Mouse (Mus musculus) ES-CJ7 (cell line): Measurements from ENCODE around the gene Taf1d.
A peak's percentile ranks its signal among the peaks of the same experiment; 100 is the strongest.
"Not testable (repeated sequence)": the region's sequence is repeated elsewhere in the genome, so short reads cannot be mapped to it uniquely, and the experiment has no call there.

Experiments
- DNase-seq: peaks from one replicate; pipeline ENCODE4 v3.0.0; 2011; ENCODE audit warnings: low read depth, low spot score

Gene Taf1d

GRCm38 (mm10) chr9:15305503-15306397, at the start of gene Taf1d:
Gene Taf1d (plus strand): TSS chr9:15306214.
- DNase-seq, result peak; percentile 95

DNA sequence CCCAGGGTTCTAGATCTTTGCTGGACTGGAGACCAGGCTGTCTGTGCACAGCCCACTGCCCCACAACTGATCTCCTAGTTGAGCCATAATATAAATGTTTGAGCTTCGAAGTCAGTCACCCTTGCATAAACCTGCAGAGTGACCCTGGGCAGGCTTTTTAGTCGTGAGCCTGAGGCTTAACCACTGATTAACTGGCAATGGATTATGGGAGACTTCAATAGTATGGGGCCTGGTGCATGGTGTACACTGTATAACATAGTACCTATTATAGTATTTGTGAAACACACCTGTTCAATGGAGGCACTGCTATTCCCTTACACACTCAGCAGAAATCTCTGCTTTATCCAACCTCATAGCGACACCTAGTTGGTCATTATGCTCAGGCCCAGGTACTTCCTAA, 49.8 kb upstream of the Taf1d start:
- DNase-seq, result no peak

GRCm38 (mm10) chr9:15261980-15262379, 44.0 kb upstream of the Taf1d start:
- DNase-seq, result no peak

- no peak for DNase-seq
Observed at GRCm38 (mm10) chr9:15263487-15263886, 42.5 kb upstream of the Taf1d start.

- DNase-seq, result no peak
Observed at GRCm38 (mm10) chr9:15273981-15274380, 32.0 kb upstream of the Taf1d start.

DNA sequence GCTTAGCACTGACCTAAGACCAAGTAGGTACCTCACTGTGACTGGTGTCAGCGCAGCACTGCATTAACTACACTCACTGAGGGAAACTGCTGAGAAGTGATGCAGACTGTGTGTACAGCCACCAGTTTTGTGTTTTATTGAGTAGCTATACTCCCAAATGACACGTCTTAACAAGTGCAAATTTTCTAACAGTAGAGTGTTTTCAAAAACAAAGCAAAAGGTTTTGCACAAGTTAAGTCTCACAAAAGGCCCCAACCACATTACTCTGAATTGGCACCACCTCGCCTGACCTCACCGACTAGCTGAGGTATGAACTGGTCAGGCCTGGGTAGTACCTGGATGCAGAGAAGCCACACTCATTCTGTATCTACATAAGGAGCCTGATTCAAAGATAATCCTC, 29.2 kb upstream of the Taf1d start:
- DNase-seq, result peak; percentile 47

GRCm38 (mm10) chr9:15278343-15278742, 27.7 kb upstream of the Taf1d start:
- DNase-seq, result no peak

DNA sequence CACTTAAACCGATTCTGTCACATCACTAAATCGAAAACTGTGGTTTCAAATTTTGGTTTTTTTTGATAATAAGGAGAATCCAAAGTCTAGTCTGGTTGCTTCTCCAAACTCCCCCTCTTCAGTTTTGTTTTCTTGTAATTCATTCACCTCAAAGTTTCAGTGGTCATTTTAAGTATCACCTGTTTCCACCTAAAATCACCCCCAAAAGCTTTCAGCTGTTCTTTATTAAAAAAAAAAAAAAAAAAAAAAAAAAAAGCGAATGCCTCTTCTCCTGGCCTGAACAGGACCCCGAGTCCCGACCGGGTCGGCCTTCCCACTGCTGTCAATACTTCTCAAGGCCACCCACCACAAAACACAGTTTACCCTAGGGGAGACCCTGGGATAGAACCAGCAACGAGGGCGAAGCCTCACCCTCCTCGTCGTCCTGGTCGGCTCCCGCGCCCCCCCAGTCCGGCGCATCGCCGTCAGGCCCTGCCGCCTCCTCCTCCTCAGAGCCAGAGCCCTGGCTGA, 26.8 kb upstream of the Taf1d start:
- no peak for DNase-seq

GRCm38 (mm10) chr9:15279649-15280490, 26.1 kb upstream of the Taf1d start, which contains the start of gene Med17:
Gene Med17 (minus strand): TSS chr9:15279931.
- peak; percentile 96 for DNase-seq

DNA sequence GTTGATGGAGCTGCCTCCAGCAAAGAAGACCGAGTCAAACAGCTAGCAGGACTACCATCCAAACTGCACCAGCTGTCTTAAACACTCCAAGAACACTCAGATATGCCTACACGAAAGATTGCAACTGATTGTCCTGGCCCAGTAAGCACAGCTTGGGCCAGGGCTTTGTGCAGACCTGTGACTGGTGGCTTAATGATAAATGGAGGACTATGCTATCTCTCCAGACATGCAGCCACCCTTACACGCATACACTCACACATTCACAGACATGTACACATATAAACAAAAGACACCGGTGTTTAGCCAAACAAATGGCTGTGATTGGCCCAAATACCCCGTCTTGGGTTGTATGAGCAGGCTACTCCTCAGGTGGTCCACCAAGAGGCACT, 25.5 kb upstream of the Taf1d start:
- DNase-seq, result no peak

DNA sequence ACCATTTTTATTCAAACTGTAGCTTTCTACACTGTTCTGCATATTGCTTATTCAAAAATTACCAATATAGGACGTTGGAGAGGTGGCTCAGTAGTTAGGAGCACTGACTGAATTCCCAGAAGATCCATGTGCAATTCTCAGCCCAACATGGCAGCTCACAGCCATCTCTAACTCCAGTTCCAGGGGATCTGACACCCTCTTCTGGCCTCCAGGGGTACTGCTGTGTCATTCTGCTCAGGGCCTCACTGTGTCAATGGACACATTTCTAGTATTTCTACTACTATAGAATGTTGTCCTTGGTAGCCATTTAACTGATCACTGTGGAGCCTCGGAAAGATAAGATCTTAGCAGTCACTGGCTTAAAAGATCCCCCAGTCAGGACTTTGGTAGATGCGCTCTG, 20.6 kb upstream of the Taf1d start:
- DNase-seq, result peak; percentile 77

DNA sequence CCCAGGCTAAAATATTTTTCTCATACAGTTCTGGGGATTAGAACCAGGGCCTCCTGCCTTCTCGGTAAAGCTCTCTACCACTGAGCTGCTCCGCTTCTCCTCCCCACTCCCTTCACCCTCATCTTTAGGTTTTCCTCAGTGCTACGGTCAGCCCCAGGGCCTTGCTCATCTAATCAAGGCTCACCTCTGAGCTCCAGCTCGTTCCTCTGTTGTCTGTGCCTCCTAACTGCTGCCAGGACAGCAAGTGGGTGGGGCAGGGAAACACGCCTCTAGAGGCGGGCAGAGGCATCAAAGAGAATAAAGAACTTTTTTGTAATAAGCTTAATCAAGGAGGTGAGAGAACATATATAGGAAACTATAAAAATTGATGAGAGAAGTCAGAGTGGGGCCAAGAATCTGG, 18.2 kb upstream of the Taf1d start:
- DNase-seq, result no peak

DNA sequence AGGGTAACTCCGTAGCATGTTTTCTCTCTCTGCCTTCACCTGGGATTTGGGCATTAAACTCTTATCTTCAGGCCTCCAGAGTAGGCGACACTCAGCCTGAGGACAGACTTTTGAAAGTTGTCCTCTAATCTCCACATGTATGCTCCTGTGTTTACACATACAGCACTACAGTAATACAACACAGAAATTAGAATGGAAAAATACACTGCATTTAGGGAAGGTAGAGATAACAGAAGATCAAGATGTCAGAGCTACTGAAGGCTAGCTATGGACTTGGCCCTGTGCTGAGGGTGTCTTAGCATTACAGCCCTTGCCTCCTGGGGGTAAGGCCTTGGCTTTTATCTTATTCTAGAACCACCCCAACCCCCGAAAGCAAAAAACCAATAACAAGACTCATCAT, 17.6 kb upstream of the Taf1d start:
- DNase-seq, result no peak

- DNase-seq, result no peak
Observed at GRCm38 (mm10) chr9:15289251-15289650, 16.8 kb upstream of the Taf1d start.

DNA sequence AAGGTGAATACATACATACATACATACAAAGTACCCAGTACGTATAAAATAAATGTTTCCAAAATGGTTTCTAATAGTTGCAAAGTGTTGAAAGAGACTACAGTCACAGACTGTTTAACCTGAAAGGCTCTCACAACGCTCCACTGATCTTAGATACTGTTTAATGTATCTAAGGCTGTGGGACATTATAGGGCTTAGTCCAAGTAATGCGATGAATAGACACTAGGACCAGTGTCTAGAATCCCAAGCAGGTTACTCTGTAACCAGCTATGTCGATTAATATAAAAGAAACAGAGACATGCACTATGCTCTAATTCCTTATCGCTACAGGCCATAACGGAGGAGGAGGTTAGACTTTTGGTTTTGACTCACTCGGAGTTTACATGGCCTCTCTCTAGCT, 8.9 kb upstream of the Taf1d start:
- DNase-seq, result no peak

DNA sequence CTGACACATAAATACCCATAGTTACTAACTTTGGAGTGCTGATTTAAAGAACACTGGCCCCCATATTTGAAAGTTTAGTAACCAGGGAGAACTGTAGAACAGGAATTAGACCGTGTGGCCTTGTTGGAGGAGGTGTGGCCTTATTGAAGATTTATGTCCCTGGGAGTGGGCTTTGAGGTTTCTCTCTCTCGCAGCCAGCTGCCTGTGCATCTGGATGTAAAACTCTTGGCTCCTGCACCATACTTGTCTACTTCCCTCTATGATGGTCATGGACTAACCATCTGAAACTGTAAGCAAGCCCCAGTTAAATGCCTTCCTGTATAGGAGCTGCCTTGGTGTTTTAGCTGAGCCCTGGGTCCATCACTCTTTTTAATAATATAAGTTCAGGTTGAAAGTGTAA, 7.6 kb upstream of the Taf1d start:
- no peak for DNase-seq

GRCm38 (mm10) chr9:15300056-15300455, 6.0 kb upstream of the Taf1d start:
- DNase-seq, result no peak

- no peak for DNase-seq
Observed at GRCm38 (mm10) chr9:15301399-15301798, 4.6 kb upstream of the Taf1d start.

- DNase-seq, result not testable (repeated sequence)
Observed at GRCm38 (mm10) chr9:15302006-15302405, 4.0 kb upstream of the Taf1d start.

- peak; percentile 70 for DNase-seq
Observed at GRCm38 (mm10) chr9:15302881-15303280, 3.1 kb upstream of the Taf1d start.

- peak; percentile 59 for DNase-seq
Observed at GRCm38 (mm10) chr9:15306398-15307119, 545 bp downstream of the Taf1d start, which contains the start of gene 4931406C07Rik. Gene 4931406C07Rik (minus strand): TSS chr9:15306448.

DNA sequence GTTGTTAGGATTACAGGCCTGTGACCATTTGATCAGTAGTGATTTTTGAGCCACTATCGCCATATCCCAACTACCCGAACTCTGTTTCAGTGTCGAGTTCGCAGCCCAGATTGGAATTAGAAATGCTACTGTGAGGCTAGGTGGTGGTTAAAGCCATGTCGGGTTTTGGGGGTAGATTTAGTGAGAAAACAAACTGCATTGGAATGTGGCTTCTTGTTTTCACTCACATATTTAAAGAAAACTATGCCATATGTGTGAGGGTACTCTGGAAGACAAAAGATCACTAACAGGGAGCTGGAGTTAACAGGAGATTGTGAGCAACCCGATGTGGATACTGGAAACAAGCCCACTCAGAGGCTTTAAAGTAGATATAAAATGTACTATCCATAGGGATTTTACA, 1.2 kb downstream of the Taf1d start:
- DNase-seq, result no peak
